Mouse (Mus musculus): ENCODE measurements around the gene Prrc2c.
"Not testable (repeated sequence)": the region's sequence is repeated elsewhere in the genome, so short reads cannot be mapped to it uniquely, and the experiment has no call there.

The Prrc2c gene

GRCm38 (mm10) chr1:162740401-162740835 lies at the start of gene Prrc2c:
Prrc2c (minus strand) TSS chr1:162740556.
- ChIA-PET POLR2A (interaction anchor here in 3 of 4 experiments (0.6 to 1.4 kb wide), 14 partner anchors 9 to 888 kb away, joined by 3 to 4 read pairs (median 3); partner anchors contain the start of gene Mettl13 (in 2 of the 3)), CTCF (interaction anchor here in 2 of 4 experiments (0.6 to 0.9 kb wide), 2 partner anchors 9 to 376 kb away, joined by 5 to 16 read pairs; no protein-coding TSS in a partner anchor)

DNA sequence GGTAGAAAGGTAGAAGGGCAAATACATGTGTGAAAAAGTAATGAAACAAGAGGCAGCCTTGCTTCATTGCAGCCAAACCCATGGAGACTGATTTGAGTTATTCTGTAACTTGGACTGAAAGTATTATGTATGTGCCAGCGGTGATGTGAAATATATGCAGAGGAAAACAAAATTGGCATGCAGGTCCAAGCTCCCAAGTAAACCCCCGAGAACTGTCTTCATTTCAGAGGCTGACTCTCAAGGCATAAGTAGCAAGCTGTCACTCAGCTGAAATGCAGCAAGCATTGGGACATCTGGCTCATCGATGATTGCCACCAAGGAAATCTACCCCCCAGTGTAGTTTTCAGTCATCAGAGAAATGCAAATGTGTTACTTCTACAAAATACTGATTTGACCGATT lies 44.9 kb upstream of the Prrc2c start:
- CTCF ChIA-PET: interaction anchor here in 1 of 4 experiments (0.7 kb wide), 1 partner anchor 426 kb away, joined by 3 read pairs; no protein-coding TSS in a partner anchor
- POLR2A ChIA-PET: no interaction called here

GRCm38 (mm10) chr1:162783669-162784248 lies 43.4 kb upstream of the Prrc2c start:
- CTCF ChIA-PET: no interaction called here
- POLR2A ChIA-PET: no interaction called here

DNA sequence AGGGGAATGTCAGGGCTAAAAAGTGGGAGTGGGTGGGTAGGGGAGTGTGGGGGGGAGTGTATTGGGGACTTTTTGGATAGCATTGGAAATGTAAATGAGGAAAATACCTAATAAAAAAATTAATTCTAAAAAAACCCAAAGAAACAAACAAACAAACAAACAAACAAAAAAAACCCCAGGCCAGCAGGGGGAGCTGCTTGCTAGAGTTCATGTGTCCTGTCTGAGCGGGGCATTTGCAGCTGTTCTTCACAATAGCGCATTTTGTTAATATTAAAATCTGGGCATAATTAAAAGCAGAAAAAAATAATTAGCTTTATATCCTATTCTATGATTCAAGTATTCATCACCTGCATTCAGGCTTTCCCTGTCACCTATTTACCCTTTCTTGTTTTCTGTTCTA lies 40.7 kb upstream of the Prrc2c start:
- POLR2A ChIA-PET, CTCF ChIA-PET: not testable (repeated sequence)

- POLR2A ChIA-PET: interaction anchor here in 1 of 4 experiments (0.7 kb wide), 1 partner anchor 11 kb away, joined by 3 read pairs; no protein-coding TSS in a partner anchor
These were observed 37.7 kb upstream of the Prrc2c start for GRCm38 (mm10) chr1:162777943-162778538.

DNA sequence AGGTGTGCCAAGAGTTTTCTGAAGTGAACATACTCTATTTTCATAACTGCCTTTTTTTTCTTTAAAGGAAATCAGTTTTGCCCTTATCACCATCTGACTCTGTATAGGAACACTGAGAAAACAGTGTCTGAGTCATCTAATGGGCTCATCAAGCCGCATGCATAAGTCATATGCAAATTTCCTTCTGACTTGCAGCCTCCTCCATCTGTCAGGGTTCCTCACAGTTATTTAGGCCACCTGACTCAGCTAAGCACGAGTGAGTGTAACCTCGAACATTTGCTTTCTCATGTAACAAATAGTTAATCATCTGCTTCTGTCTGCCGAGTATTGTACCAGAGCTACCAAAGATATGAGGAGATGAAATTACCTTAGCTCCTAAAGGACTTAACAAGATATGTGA lies 33.3 kb upstream of the Prrc2c start:
- ChIA-PET CTCF (interaction anchor here in 1 of 4 experiments (0.7 kb wide), 1 partner anchor 68 kb away, joined by 9 read pairs; no protein-coding TSS in a partner anchor), POLR2A (no interaction called here)

More at GRCm38 (mm10) chr1:162777943-162778538, 37.7 kb upstream of the Prrc2c start:
- CTCF ChIA-PET: no interaction called here

DNA sequence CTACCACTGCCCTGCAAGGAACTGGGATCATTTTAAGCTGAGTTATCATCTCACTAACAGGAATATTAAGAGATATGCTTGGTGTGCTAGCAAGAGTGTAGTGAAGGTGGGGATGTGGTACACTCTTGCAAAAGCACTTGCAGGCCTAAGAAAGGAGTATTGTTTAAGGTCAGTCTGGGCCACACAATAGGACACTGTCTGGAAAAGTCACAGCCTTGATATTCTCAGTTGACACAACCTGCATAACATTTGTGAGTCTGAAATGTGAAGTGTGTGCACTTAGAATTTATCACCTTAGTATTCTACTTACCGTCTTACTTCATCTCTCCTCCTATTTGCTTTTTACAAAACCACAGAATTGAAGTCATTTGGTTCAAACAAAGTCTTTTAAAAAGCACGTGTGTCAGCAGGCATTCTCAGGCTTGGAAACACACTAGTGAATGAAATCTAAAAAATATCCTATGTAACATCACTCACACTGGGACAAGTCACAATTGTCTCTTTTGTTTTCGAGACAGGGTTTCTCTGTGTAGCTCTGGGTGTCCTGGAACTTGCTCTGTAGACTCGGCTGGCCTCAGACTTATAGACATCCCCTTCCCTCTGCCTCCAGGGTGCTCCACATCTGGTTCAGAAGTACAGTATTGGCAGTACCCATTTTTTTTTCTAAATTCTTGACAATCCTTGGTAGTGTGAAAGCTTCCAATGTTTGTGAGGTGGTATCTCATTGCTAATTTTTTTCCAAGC lies 31.4 kb upstream of the Prrc2c start:
- CTCF ChIA-PET: no interaction called here
- POLR2A ChIA-PET: no interaction called here

DNA sequence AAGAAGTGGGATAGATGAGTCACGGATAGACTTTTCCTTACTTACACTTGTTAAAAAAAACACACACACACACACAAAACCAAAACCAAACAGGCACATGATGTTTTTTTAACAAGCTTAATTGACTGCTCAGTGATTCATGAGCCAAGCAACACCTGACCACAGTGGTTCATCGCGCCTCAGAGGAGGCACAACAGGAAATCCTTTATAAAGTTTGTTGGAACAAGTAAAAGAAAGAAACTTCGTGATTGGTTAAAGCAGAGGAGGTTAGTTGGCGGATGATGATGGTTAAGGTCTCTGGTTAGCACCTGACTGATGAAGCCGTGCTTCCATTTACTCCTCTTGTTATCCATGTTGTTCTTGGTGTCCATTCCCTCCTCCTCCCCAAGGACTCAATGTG lies 11.7 kb upstream of the Prrc2c start:
- POLR2A ChIA-PET: no interaction called here
- CTCF ChIA-PET: no interaction called here

- POLR2A ChIA-PET: interaction anchor here in 2 of 4 experiments (1.3 to 1.5 kb wide), 2 partner anchors 9 to 11 kb away, joined by 3 to 4 read pairs; partner anchors contain the start of gene Prrc2c (in 1 of the 2)
- CTCF ChIA-PET: interaction anchor here in 1 of 4 experiments (0.9 kb wide), 1 partner anchor 9 kb away, joined by 5 read pairs; the partner anchor contains the start of gene Prrc2c
These were observed 9.3 kb upstream of the Prrc2c start for GRCm38 (mm10) chr1:162749607-162750006.

- POLR2A ChIA-PET: interaction anchor here in 2 of 4 experiments (0.5 to 1.5 kb wide), 3 partner anchors 8 to 80 kb away, joined by 3 to 4 read pairs (median 3); partner anchors contain the start of gene Prrc2c (in 1 of the 2)
- CTCF ChIA-PET: interaction anchor here in 2 of 4 experiments (0.7 to 0.9 kb wide), 2 partner anchors 8 to 57 kb away, joined by 3 to 5 read pairs; partner anchors contain the start of gene Prrc2c (in 1 of the 2)
These were observed 8.4 kb upstream of the Prrc2c start for GRCm38 (mm10) chr1:162748761-162749160.

DNA sequence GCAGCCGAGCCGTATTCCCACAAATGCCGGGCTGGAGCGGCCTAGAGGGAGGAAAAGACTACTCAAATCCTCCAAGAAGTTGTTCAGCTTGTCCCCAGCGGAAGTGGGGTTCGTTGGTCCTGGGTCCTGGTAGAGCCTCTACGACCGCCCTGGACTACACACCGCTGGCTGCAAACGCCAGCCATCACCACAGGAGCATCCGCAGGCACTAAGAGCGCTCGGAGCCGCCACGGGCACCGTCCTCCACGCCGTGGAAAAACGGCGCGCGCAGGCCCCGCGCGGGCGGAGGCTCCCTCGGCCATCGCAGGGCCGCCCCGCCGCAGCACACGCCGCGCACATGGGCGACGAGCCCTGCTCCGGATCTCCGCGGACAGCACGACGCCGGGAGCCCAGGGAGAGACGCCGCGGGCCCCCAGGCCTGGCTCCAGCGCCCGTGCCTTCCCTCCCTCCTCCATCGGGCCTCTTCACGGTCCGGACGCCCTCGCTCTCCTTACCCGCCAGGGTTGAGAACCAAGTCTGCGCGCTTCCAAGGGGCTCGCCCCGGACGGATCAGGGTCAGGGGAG lies 443 bp downstream of the Prrc2c start:
- CTCF ChIA-PET: interaction anchor here in 2 of 4 experiments (0.6 to 0.9 kb wide), 2 partner anchors 9 to 375 kb away, joined by 5 to 16 read pairs; no protein-coding TSS in a partner anchor
- POLR2A ChIA-PET: interaction anchor here (0.6 to 2.2 kb wide), 12 partner anchors 11 to 888 kb away, joined by 3 to 14 read pairs (median 4); partner anchors contain the start of gene Mettl13 (in 1 of the 4)

DNA sequence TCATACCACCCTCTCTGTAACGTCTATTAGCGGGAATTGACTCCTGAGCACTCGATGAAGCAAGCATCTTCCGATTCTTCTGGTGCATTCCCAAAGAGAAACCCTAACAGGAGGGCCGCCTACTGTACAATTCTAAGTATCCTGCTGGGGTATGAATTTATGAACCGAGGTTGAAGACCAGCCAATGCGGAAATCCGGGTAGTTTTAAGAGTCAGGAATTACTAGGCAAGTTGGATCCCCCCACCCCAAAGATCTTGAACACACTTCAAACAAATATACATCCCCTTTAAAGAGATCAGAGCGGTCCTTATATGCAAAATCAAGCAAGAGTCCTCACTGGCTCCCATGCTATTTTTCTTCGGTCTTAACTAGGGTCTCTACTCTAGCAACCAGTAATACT lies 950 bp downstream of the Prrc2c start:
- CTCF ChIA-PET: no interaction called here
- POLR2A ChIA-PET: interaction anchor here in 3 of 4 experiments (0.6 to 3.5 kb wide), 13 partner anchors 10 to 191 kb away, joined by 3 to 14 read pairs (median 5); partner anchors contain the start of gene Mettl13 (in 1 of the 3)

- POLR2A ChIA-PET: interaction anchor here in 2 of 4 experiments (0.6 to 3.5 kb wide), 14 partner anchors 10 to 191 kb away, joined by 3 to 14 read pairs (median 5); no protein-coding TSS in a partner anchor
- CTCF ChIA-PET: no interaction called here
These were observed 1.9 kb downstream of the Prrc2c start for GRCm38 (mm10) chr1:162738472-162738871.

GRCm38 (mm10) chr1:162735084-162735483 lies 5.3 kb downstream of the Prrc2c start:
- POLR2A ChIA-PET: interaction anchor here in 1 of 4 experiments (0.9 to 1.6 kb wide), 3 partner anchors 8 to 29 kb away, joined by 3 to 5 read pairs (median 4); no protein-coding TSS in a partner anchor
- CTCF ChIA-PET: no interaction called here

- CTCF ChIA-PET: no interaction called here
- POLR2A ChIA-PET: interaction anchor here in 1 of 4 experiments (1.5 to 1.6 kb wide), 2 partner anchors 9 to 29 kb away, joined by 4 to 5 read pairs; no protein-coding TSS in a partner anchor
These were observed 6.1 kb downstream of the Prrc2c start for GRCm38 (mm10) chr1:162734283-162734682.

DNA sequence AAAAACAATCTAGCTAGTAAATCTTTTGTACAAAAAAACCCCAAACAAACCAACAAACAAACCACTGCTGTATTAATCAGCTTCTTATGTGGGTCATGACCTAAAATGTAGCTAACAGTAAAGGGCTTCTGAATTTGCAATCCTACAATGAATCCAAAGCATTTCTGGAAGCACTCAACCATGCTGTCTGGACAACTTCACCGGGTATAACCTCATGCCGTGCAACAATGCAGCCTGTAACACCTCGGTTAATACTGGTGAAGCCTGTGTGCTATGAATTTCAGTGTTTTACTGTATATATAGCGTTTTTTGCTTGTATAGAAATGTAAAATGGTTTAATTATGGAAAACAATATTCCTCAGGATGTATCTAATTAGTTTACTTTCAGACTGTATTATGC lies 8.3 kb downstream of the Prrc2c start:
- ChIA-PET CTCF (no interaction called here), POLR2A (interaction anchor here in 2 of 4 experiments (1.0 to 1.4 kb wide), 4 partner anchors 9 to 42 kb away, joined by 3 to 4 read pairs (median 3); partner anchors contain the start of gene Prrc2c (in 1 of the 2))

DNA sequence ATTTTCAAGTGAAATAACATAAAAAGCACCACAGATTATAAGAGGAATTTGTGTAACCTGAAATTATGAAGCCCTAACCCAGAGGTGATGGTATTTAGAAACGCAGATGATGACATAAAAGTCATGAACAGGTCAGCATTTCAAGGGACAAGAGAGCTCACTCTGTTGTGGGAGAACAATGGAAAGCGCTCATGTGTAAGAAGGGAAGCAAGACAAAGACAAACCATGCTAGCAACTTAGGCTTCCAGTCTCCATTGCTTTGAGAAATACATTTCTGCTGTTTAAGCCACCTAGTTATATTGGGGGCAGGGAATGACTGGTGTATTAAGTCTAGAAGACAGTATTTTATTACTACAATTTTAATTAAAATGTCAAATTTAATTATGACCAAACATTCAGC lies 10.9 kb downstream of the Prrc2c start:
- CTCF ChIA-PET: no interaction called here
- POLR2A ChIA-PET: interaction anchor here in 1 of 4 experiments (1.6 to 2.0 kb wide), 2 partner anchors 9 to 11 kb away, joined by 8 to 14 read pairs; no protein-coding TSS in a partner anchor

DNA sequence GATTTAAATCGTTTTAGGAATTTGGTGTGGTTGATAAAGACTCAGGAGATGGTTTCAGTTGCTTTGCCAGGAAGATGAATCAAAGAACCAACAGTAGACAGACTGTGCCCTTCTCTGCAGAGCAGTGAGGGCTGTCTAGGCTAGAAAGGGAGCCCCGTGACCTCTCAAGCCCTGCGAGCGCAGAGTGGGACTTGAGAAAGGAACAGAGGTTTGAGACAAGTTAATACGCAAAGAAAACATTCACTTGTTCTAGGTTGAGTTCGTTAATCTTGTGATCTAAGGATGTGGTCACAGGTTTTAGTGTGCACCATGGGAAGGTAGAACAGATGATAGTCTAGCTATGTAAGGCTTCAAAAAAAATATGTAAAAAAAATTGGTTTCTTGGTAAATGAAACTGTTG lies 12.4 kb downstream of the Prrc2c start:
- POLR2A ChIA-PET: interaction anchor here in 1 of 4 experiments (0.8 to 2.0 kb wide), 5 partner anchors 9 to 13 kb away, joined by 3 to 14 read pairs (median 4); partner anchors contain the start of gene Prrc2c

More for the DNA sequence above, 12.4 kb downstream of the Prrc2c start:
- CTCF ChIA-PET: no interaction called here
